Mouse (Mus musculus) liver, embryonic 16.5 days (tissue): ENCODE results near the gene Gm11992. TPM values are rescaled to one million over a fixed set of nuclear protein-coding genes. Genes with fewer than 3 reads are reported as not detected.

Source experiments
- ATAC-seq: fragments of 200-750 bp; cut with Nextera tagmentation; 2 replicates; pipeline ENCODE4 v1.8.0; 2017; ENCODE audit warnings: low read depth, mild to moderate bottlenecking, moderate number of reproducible peaks, moderate library complexity
- H3K27ac ChIP-seq: fragments of 300-500 bp; sonication (generic); 2 replicates; pipeline ENCODE4 v1.5.1; 2014; ENCODE audit warnings: mild to moderate bottlenecking, low read length
- H3K27me3 ChIP-seq: fragments of 300-500 bp; sonication (generic); 2 replicates; pipeline ENCODE4 v1.6.1; 2014; ENCODE audit warnings: low read depth, low read length, mixed read lengths; ENCODE audit not compliant: control insufficient read depth, insufficient read depth
- H3K36me3 ChIP-seq: fragments of 300-500 bp; sonication (generic); 2 replicates; pipeline ENCODE4 v1.6.1; 2014; ENCODE audit warnings: mild to moderate bottlenecking; ENCODE audit not compliant: control insufficient read depth, insufficient read depth
- H3K4me1 ChIP-seq: fragments of 300-500 bp; sonication (generic); 2 replicates; pipeline ENCODE4 v1.6.1; 2014; ENCODE audit warnings: low read depth, low read length, mixed read lengths; ENCODE audit not compliant: control insufficient read depth
- H3K4me2 ChIP-seq: fragments of 300-500 bp; sonication (generic); 2 replicates; pipeline ENCODE4 v1.6.1; 2014; ENCODE audit warnings: low read depth, low read length, mixed read lengths
- H3K4me3 ChIP-seq: fragments of 300-500 bp; sonication (generic); 2 replicates; pipeline ENCODE4 v1.5.1; 2014; ENCODE audit warnings: low read depth, mild to moderate bottlenecking, low read length
- H3K9ac ChIP-seq: fragments of 300-500 bp; sonication (generic); 2 replicates; pipeline ENCODE4 v1.6.1; 2014; ENCODE audit warnings: low read depth, low read length
- H3K9me3 ChIP-seq: fragments of 300-500 bp; sonication (generic); replicated peaks from 2 replicates; pipeline ENCODE4 v1.6.1; 2016; ENCODE audit warnings: low read length; ENCODE audit not compliant: control insufficient read depth
- WGBS: fragments of 180-500 bp; shearing (Covaris S2); extraction: QIAGEN DNeasy Blood & Tissue Kit; methylation state at CpG from one replicate; pipeline ENCODE4 v1.1.7; 2014; ENCODE audit not compliant: insufficient replicate concordance; 5-methylcytosine and 5-hydroxymethylcytosine counted together
- polyA plus RNA-seq: library from polyadenylated mRNA; unstranded; fragments of >200 nt; fragmentation: Nextera tagmentation; extraction: Ambion mirVana; gene quantifications from 2 replicates; pipeline ENCODE4 v1.2.1, GENCODE M21; 2015

Gene Gm11992
- polyA plus RNA-seq, 1 experiment from 2014 or later, result 0.06 TPM

- peaks cover 10% of the 10 kb centered on the region for H3K4me1 ChIP-seq
- under 1% methylated on average over 40 of the region's 40 CpGs for WGBS
- no peaks in the 10 kb centered on the region for H3K9me3 ChIP-seq
- ATAC-seq, result peak; percentile 56
- peaks cover 39% of the 10 kb centered on the region for H3K27me3 ChIP-seq
- no peaks in the 10 kb centered on the region for H3K36me3 ChIP-seq
- peak overlapping the region; percentile 48 for H3K4me3 ChIP-seq
- peak overlapping the region; percentile 62 for H3K4me2 ChIP-seq
- H3K9ac ChIP-seq, result no peak overlapping the region
- H3K27ac ChIP-seq, result no peak overlapping the region
These were observed 70.2 kb downstream of the Gm11992 start for GRCm38 (mm10) chr11:9118421-9119121.

Other genes with a start within 250 kb of the Gm11992 start
- 0.07 and 0.09 TPM in 2 replicates for gene Pkd1l1, start 75.3 kb upstream of the Gm11992 start, polyA plus RNA-seq
- 6.2 and 6.6 TPM in 2 replicates for gene Hus1, start 37.4 kb upstream of the Gm11992 start, polyA plus RNA-seq
- not detected in 2 replicates for gene Sun3, start 397 bp downstream of the Gm11992 start, polyA plus RNA-seq
- 1.3 TPM in 2 replicates for gene Upp1, start 69.5 kb downstream of the Gm11992 start, polyA plus RNA-seq
- gene Abca13, start 143.3 kb downstream of the Gm11992 start, polyA plus RNA-seq, result 0.28 and 0.30 TPM in 2 replicates